Comparison of ENCODE assay signal across 8 mouse cellular contexts in genomic region chr17:27018555-27019196, GRCm38 (mm10). TPM values are rescaled to one million over a fixed set of nuclear protein-coding genes. Genes with fewer than 3 reads are reported as not detected.
A peak's percentile ranks its signal among the peaks of the same experiment; 100 is the strongest.
DNase-seq lines count a peak whose midpoint lies in the region; ATAC-seq and TF ChIP-seq lines count a peak whose summit lies in the region.

No protein-coding gene starts in this region.

- H3K27ac ChIP-seq in heart, embryonic 11.5 days (ENCODE audit: low read depth, low read length), result peak overlapping the region; percentile 54; the same call in 1 of the 2 replicates
- H3K27ac ChIP-seq in forebrain, postnatal 0 days (ENCODE audit: low read depth, low read length), result 0 out of 2 replicates have a peak overlapping the region, but pooled peaks have one; percentile 29

- no peak for DNase-seq in heart, postnatal 14 days
- no peak for DNase-seq in G1E (ENCODE audit: low spot score)
- DNase-seq in forebrain, postnatal 0 days, result peak; percentile 32
- peak; percentile 58 for DNase-seq in left cerebral cortex, postnatal 36 days (ENCODE audit: low spot score in 2 of 2)
- DNase-seq in right cerebral cortex, postnatal 10 days (ENCODE audit: low spot score in 2 of 2), result peak; percentile 73 to 83
- no peak for DNase-seq in cerebellum, postnatal 4 days (ENCODE audit: low spot score in 2 of 2)
- DNase-seq in urinary bladder, adult 18-20 months (ENCODE audit: low spot score in 2 of 2), result no peak

- peak overlapping the region; percentile 61 for H3K4me3 ChIP-seq in heart, embryonic 11.5 days (ENCODE audit: low read depth, low read length)
- H3K4me3 ChIP-seq in G1E (ENCODE audit: low read depth, low read length), result peak overlapping the region; percentile 73; the same call in 1 of the 2 replicates
- peak overlapping the region; percentile 39; the same call in 1 of the 2 replicates for H3K4me3 ChIP-seq in forebrain, postnatal 0 days (ENCODE audit: low read depth, low read length)

- peak overlapping the region; percentile 76 for H3K4me2 ChIP-seq in heart, embryonic 11.5 days
- H3K4me2 ChIP-seq in forebrain, postnatal 0 days (ENCODE audit: low read depth), result peak overlapping the region; percentile 54

- H3K4me1 ChIP-seq in heart, embryonic 11.5 days (ENCODE audit: control insufficient read depth, insufficient read depth, low read length), result peaks cover 2% of the 10 kb centered on the region; the same call in 1 of the 2 replicates
- H3K4me1 ChIP-seq in G1E (ENCODE audit: insufficient read depth, low read depth, low read length), result peaks cover 35% of the 10 kb centered on the region
- peaks cover 4% of the 10 kb centered on the region; the same call in 1 of the 2 replicates for H3K4me1 ChIP-seq in forebrain, postnatal 0 days (ENCODE audit: insufficient read depth)

- intact Hi-C loops in heart, postnatal 14 days (cut with DNase I), result no loop called here
- intact Hi-C loops in left cerebral cortex, postnatal 36 days (cut with DNase I), result loop anchor here (5.0 kb wide), 1 partner anchor 66 kb away; no protein-coding TSS in a partner anchor

- peak overlapping the region; percentile 84 for H3K9ac ChIP-seq in heart, embryonic 11.5 days (ENCODE audit: low read depth, low read length)
- H3K9ac ChIP-seq in forebrain, postnatal 0 days, result peak overlapping the region; percentile 52; the same call in 1 of the 2 replicates

- no peaks in the 10 kb centered on the region for H3K27me3 ChIP-seq in heart, embryonic 11.5 days (ENCODE audit: control insufficient read depth, insufficient read depth, low read length)
- no peaks in the 10 kb centered on the region; the same call in 1 of the 2 replicates for H3K27me3 ChIP-seq in G1E (ENCODE audit: insufficient read depth, low read length)
- H3K27me3 ChIP-seq in forebrain, postnatal 0 days (ENCODE audit: insufficient read depth, low read length), result no peaks in the 10 kb centered on the region

- H3K9me3 ChIP-seq in heart, embryonic 11.5 days (replicated peaks; ENCODE audit: control insufficient read depth, low read length), result no peaks in the 10 kb centered on the region
- H3K9me3 ChIP-seq in G1E (replicated peaks), result no peaks in the 10 kb centered on the region
- H3K9me3 ChIP-seq in forebrain, postnatal 0 days (ENCODE audit: low read length), result no peaks in the 10 kb centered on the region

- peaks cover 11% of the 10 kb centered on the region for H3K36me3 ChIP-seq in heart, embryonic 11.5 days (ENCODE audit: control insufficient read depth, insufficient read depth, low read length)
- peaks cover 48% of the 10 kb centered on the region for H3K36me3 ChIP-seq in G1E (replicated peaks)
- H3K36me3 ChIP-seq in forebrain, postnatal 0 days (ENCODE audit: insufficient read depth), result peaks cover 36% of the 10 kb centered on the region

- no peak for TF ChIP-seq CTCF in G1E (IDR thresholded peaks at IDR 0.05; ENCODE audit: low read depth, low read length)
- no peak for TF ChIP-seq CTCF in forebrain, postnatal 0 days (IDR thresholded peaks at IDR 0.05; ENCODE audit: low read depth)

- WGBS in heart, embryonic 11.5 days (ENCODE audit: insufficient replicate concordance), result 29% methylated on average over 12 of the region's 12 CpGs
- 34% methylated on average over 12 of the region's 12 CpGs for WGBS in forebrain, postnatal 0 days

- no peak for ATAC-seq in heart, embryonic 11.5 days (replicated peaks; ENCODE audit: insufficient number of reproducible peaks, low FRiP score, low TSS enrichment)
- ATAC-seq in G1E (ENCODE audit: extremely low read depth, insufficient number of reproducible peaks, low FRiP score, poor library complexity, severe bottlenecking), result no peak
- peak; percentile 18; the same call in 1 of the 2 replicates for ATAC-seq in forebrain, postnatal 0 days

RNA-seq across cellular contexts. Expression of gene Bak1, which starts 10.1 kb away (rescaled TPM):
- 11.0 and 11.4 TPM in 2 replicates for polyA plus RNA-seq in heart, embryonic 11.5 days (2014; fragmentation: Nextera tagmentation; extraction: Ambion mirVana)
- 10 to 100 TPM; 30.6 to 36.0 TPM for total RNA-seq in heart, postnatal 14 days (2021)
- total RNA-seq in G1E (2014; fragmentation: Nextera tagmentation), result 231 and 242 TPM in 2 replicates
- total RNA-seq in G1E (2017), result 57.5 and 64.5 TPM in 2 replicates
- polyA plus RNA-seq in G1E (2012), result 222 and 227 TPM in 2 replicates
- 36.5 and 48.1 TPM in 2 replicates for total RNA-seq in forebrain, postnatal 0 days (2014; rRNA removed)
- 2.5 and 3.5 TPM in 2 replicates for polyA plus RNA-seq in forebrain, postnatal 0 days (2015; fragmentation: Nextera tagmentation; extraction: Ambion mirVana)
- total RNA-seq in left cerebral cortex, postnatal 36 days (2021), result 10 to 100 TPM; 13.9 to 16.5 TPM

RNA-seq across cellular contexts. Expression of gene Itpr3, which starts 38.4 kb away (rescaled TPM):
- 2.1 and 2.2 TPM in 2 replicates for polyA plus RNA-seq in heart, embryonic 11.5 days (2014; fragmentation: Nextera tagmentation; extraction: Ambion mirVana)
- 1 to 10 TPM; 7.2 to 7.7 TPM for total RNA-seq in heart, postnatal 14 days (2021)
- 2.7 and 3.2 TPM in 2 replicates for total RNA-seq in G1E (2014; fragmentation: Nextera tagmentation)
- 6.9 and 7.1 TPM in 2 replicates for total RNA-seq in G1E (2017)
- 4.7 and 4.9 TPM in 2 replicates for polyA plus RNA-seq in G1E (2012)
- total RNA-seq in forebrain, postnatal 0 days (2014; rRNA removed), result 1.8 and 2.9 TPM in 2 replicates
- 0.30 TPM in 2 replicates for polyA plus RNA-seq in forebrain, postnatal 0 days (2015; fragmentation: Nextera tagmentation; extraction: Ambion mirVana)
- 1 to 10 TPM; 2.0 to 3.4 TPM for total RNA-seq in left cerebral cortex, postnatal 36 days (2021)

RNA-seq across cellular contexts. Expression of gene Zbtb9, which starts 45.7 kb away (rescaled TPM):
- 6.8 and 7.9 TPM in 2 replicates for polyA plus RNA-seq in heart, embryonic 11.5 days (2014; fragmentation: Nextera tagmentation; extraction: Ambion mirVana)
- total RNA-seq in heart, postnatal 14 days (2021), result 1 to 10 TPM; 1.7 to 3.3 TPM
- total RNA-seq in G1E (2014; fragmentation: Nextera tagmentation) (3.6 and 4.4 TPM in 2 replicates), G1E (2017) (25.6 and 27.5 TPM in 2 replicates)
- 10.9 and 11.1 TPM in 2 replicates for polyA plus RNA-seq in G1E (2012)
- 20.9 and 22.5 TPM in 2 replicates for total RNA-seq in forebrain, postnatal 0 days (2014; rRNA removed)
- 4.2 and 6.8 TPM in 2 replicates for polyA plus RNA-seq in forebrain, postnatal 0 days (2015; fragmentation: Nextera tagmentation; extraction: Ambion mirVana)
- 10 to 100 TPM; 14.9 to 16.7 TPM for total RNA-seq in left cerebral cortex, postnatal 36 days (2021)

Comparison
In these comparisons a context has a peak if more than half of its experiments do, and no peak if none do; other contexts are left out.
1. DNase-seq: peak in forebrain, postnatal 0 days (single experiment), left cerebral cortex, postnatal 36 days (2 of 2) and right cerebral cortex, postnatal 10 days (2 of 2); none in heart, postnatal 14 days (0 of 2), G1E (single experiment), cerebellum, postnatal 4 days (0 of 2) and urinary bladder, adult 18-20 months (0 of 2).
2. Peak in every context shown above with its lines, with median percentiles within 50 percentile points of each other: H3K4me3 ChIP-seq.